Mouse (Mus musculus) thymus, postnatal 25 days (tissue): ENCODE data around the gene Csk.

Experiments used
- DNase-seq: peaks from one replicate; pipeline ENCODE4 v3.0.0; 2022

Csk gene

GRCm38 (mm10) chr9:57637272-57637671 is 16.2 kb downstream of the Csk start:
- DNase-seq: peak; percentile 7

GRCm38 (mm10) chr9:57633481-57634024 is 19.9 kb downstream of the Csk start:
- DNase-seq: peak; percentile 57

GRCm38 (mm10) chr9:57629118-57629874 is 24.1 kb downstream of the Csk start:
- DNase-seq: peak; percentile 81

- no peak for DNase-seq
Observed at GRCm38 (mm10) chr9:57628717-57629116, 24.7 kb downstream of the Csk start.

GRCm38 (mm10) chr9:57627892-57628291 is 25.5 kb downstream of the Csk start:
- no peak for DNase-seq

- DNase-seq: no peak
Observed at GRCm38 (mm10) chr9:57627191-57627590, 26.2 kb downstream of the Csk start.

- DNase-seq: no peak
Observed at GRCm38 (mm10) chr9:57625674-57626500, 27.5 kb downstream of the Csk start.

- DNase-seq: no peak
Observed at GRCm38 (mm10) chr9:57624295-57624694, 29.1 kb downstream of the Csk start.

- DNase-seq: no peak
Observed at GRCm38 (mm10) chr9:57620674-57621073, 32.8 kb downstream of the Csk start, which contains the start of gene Lman1l. TSS of gene Lman1l (minus strand) at chr9:57620774.

- DNase-seq: no peak
Observed at GRCm38 (mm10) chr9:57618854-57619253, 34.6 kb downstream of the Csk start.

- DNase-seq: no peak
Observed at GRCm38 (mm10) chr9:57617556-57618169, 35.8 kb downstream of the Csk start.

GRCm38 (mm10) chr9:57614786-57615185 is 38.6 kb downstream of the Csk start:
- DNase-seq: no peak

- DNase-seq: no peak
Observed at GRCm38 (mm10) chr9:57613975-57614374, 39.5 kb downstream of the Csk start.

- no peak for DNase-seq
Observed at GRCm38 (mm10) chr9:57612587-57612986, 40.8 kb downstream of the Csk start.

GRCm38 (mm10) chr9:57610359-57610826 is 43.0 kb downstream of the Csk start:
- no peak for DNase-seq

- no peak for DNase-seq
Observed at GRCm38 (mm10) chr9:57609803-57610202, 43.6 kb downstream of the Csk start.

GRCm38 (mm10) chr9:57606139-57606851 is 47.1 kb downstream of the Csk start, which contains the start of gene Cplx3:
TSS of gene Cplx3 (minus strand) at chr9:57606281.
- peak; percentile 36 for DNase-seq

GRCm38 (mm10) chr9:57605503-57605902 is 47.9 kb downstream of the Csk start:
- no peak for DNase-seq

- DNase-seq: no peak
Observed at GRCm38 (mm10) chr9:57604875-57605274, 48.6 kb downstream of the Csk start.

- no peak for DNase-seq
Observed at GRCm38 (mm10) chr9:57602098-57602497, 51.3 kb downstream of the Csk start.

GRCm38 (mm10) chr9:57601353-57601706 is 52.1 kb downstream of the Csk start:
- no peak for DNase-seq

- DNase-seq: no peak
Observed at GRCm38 (mm10) chr9:57600620-57601352, 52.6 kb downstream of the Csk start.
